Mouse (Mus musculus): ENCODE measurements at regions not wholly inside any gene's neighbourhood (a gene's known extent, or its start where the extent isn't known, plus 50 kb on each side); places are given as distances from the start of the nearest gene placed in this dataset.

DNA sequence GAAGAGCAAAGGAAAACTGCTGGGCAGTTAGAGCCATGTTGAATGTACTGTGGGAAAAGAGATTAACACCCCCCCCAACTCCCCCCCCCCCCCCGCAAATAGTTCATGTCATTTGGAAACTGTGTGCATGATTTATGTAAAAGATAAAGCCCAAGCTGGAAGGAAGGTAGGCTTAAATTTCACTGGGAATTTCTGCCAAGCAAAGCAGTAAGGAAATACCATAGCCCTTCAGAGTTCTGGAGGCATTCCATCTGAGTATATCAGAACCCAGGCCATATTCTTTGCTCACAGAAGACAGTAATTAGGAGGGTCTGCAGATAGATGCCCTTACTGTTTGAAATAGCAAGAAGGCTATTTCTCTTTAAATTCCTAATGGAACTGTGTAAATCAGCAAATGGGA, 221.3 kb upstream of the Adamts5 start:
- TF ChIP-seq GATA1 (IDR thresholded peaks at IDR 0.05; ENCODE audit: borderline replicate concordance, low read length) (no peak), CTCF (IDR thresholded peaks at IDR 0.05; ENCODE audit: low read depth, low read length) (no peak), GATA2 (IDR thresholded peaks at IDR 0.05; ENCODE audit: borderline replicate concordance, low read depth, low read length) (no peak), TAL1 (conservative IDR thresholded peaks at IDR 0.05; ENCODE audit: low read depth, low read length) (no peak)

Data from G1E (cell line).